Mouse (Mus musculus) midbrain, embryonic 13.5 days (tissue): Measurements from ENCODE around the gene B3gnt9. TPM values are rescaled to one million over a fixed set of nuclear protein-coding genes. Genes with fewer than 3 reads are reported as not detected.

ENCODE experiments used
- ATAC-seq: fragments of 200-750 bp; cut with Nextera tagmentation; 2 replicates; pipeline ENCODE4 v1.8.0; 2017; ENCODE audit warnings: mild to moderate bottlenecking, moderate TSS enrichment, moderate library complexity
- H3K27ac ChIP-seq: fragments of 300-500 bp; sonication (generic); 2 replicates; pipeline ENCODE4 v1.5.1; 2015; ENCODE audit warnings: inconsistent platforms, mild to moderate bottlenecking, moderate library complexity
- H3K27me3 ChIP-seq: fragments of 300-500 bp; sonication (generic); 2 replicates; pipeline ENCODE4 v1.6.1; 2015; ENCODE audit warnings: mild to moderate bottlenecking, inconsistent platforms
- H3K36me3 ChIP-seq: fragments of 300-500 bp; sonication (generic); 2 replicates; pipeline ENCODE4 v1.6.1; 2015; ENCODE audit warnings: mild to moderate bottlenecking, inconsistent platforms
- H3K4me1 ChIP-seq: fragments of 300-500 bp; sonication (generic); replicated peaks from 2 replicates; pipeline ENCODE4 v1.6.1; 2015; ENCODE audit warnings: inconsistent platforms
- H3K4me2 ChIP-seq: fragments of 300-500 bp; sonication (generic); replicated peaks from 2 replicates; pipeline ENCODE4 v1.6.1; 2015; ENCODE audit warnings: moderate library complexity, mild to moderate bottlenecking, inconsistent platforms
- H3K4me3 ChIP-seq: fragments of 300-500 bp; sonication (generic); replicated peaks from 2 replicates; pipeline ENCODE4 v1.5.1; 2015; ENCODE audit warnings: mild to moderate bottlenecking, inconsistent platforms
- H3K9ac ChIP-seq: fragments of 300-500 bp; sonication (generic); replicated peaks from 2 replicates; pipeline ENCODE4 v1.6.1; 2015; ENCODE audit warnings: mild to moderate bottlenecking, inconsistent platforms
- H3K9me3 ChIP-seq: fragments of 300-500 bp; sonication (generic); 2 replicates; pipeline ENCODE4 v1.6.1; 2016; ENCODE audit warnings: mild to moderate bottlenecking, inconsistent platforms
- WGBS: fragments of 180-500 bp; shearing (Covaris S2); methylation state at CpG from one replicate; pipeline ENCODE4 v1.1.7; 2015; 5-methylcytosine and 5-hydroxymethylcytosine counted together
- polyA plus RNA-seq: library from polyadenylated mRNA; unstranded; fragments of >200 nt; fragmentation: Nextera tagmentation; extraction: Ambion mirVana; gene quantifications from 2 replicates; pipeline ENCODE4 v1.2.1, GENCODE M21; 2015

Gene B3gnt9
- polyA plus RNA-seq: 3.6 and 4.2 TPM in 2 replicates

DNA sequence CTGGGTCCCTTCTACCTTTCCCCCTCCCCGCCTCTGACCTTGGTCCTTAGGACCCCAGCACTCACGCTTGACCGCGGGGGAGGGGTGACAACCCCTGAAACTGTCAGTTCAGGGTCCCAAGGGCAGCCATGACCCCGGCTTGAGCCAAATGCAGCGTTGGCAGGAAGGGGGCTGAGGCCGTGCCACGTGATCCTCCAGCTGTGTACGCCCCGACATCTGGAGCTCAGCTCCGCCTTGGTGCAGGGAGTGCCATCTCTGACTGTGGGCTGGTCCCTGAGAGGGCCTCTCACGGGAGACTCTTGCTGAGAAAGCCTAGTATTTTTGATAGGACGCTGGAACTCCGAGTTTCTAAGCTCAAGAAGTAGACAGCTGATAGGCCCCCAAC lies at the start of gene B3gnt9:
Gene B3gnt9, minus strand, starts transcription at position 188 of the 385 bp plus-strand sequence.
- no peak; the same call in 1 of the 2 replicates for ATAC-seq
- under 1% methylated on average over 14 of the region's 14 CpGs for WGBS
- Histone ChIP-seq H3K27ac (no peak within 1 kb of the TSS), H3K4me1 (peaks cover 32% of the 10 kb centered on the region), H3K9ac (peak within 1 kb of the TSS; percentile 74), H3K4me3 (peak within 1 kb of the TSS; percentile 56), H3K36me3 (peaks cover 24% of the 10 kb centered on the region), H3K4me2 (peak within 1 kb of the TSS; percentile 95), H3K9me3 (no peaks in the 10 kb centered on the region), H3K27me3 (peaks cover 54% of the 10 kb centered on the region)

DNA sequence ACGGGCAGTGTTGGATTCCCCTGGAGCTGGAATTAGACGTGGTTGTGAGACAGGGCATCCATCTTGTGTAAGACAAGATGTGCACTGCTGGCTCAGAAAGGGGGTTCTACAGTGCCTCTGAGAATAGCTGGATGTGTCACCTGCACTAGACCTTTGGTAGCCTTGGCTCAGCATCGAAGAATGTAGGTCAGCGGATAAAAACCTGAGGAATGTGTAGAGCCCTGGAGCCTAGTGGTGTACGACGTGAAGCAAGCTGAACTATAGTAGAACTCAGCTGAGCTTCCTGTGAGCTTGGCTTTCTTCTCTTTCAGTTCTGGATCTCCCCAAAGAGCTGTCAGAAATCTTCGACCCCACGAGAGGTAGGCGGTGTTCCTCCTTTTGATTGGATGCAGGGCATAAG lies 48.9 kb upstream of the B3gnt9 start:
- peaks cover 83% of the 10 kb centered on the region for H3K36me3 ChIP-seq
- WGBS: 91% methylated on average over 9 of the region's 9 CpGs
- no peak overlapping the region for H3K4me3 ChIP-seq
- H3K9me3 ChIP-seq: no peaks in the 10 kb centered on the region
- no peak overlapping the region for H3K27ac ChIP-seq
- H3K27me3 ChIP-seq: no peaks in the 10 kb centered on the region
- no peak for ATAC-seq
- H3K9ac ChIP-seq: no peak overlapping the region
- H3K4me1 ChIP-seq: peaks cover 28% of the 10 kb centered on the region
- H3K4me2 ChIP-seq: no peak overlapping the region

DNA sequence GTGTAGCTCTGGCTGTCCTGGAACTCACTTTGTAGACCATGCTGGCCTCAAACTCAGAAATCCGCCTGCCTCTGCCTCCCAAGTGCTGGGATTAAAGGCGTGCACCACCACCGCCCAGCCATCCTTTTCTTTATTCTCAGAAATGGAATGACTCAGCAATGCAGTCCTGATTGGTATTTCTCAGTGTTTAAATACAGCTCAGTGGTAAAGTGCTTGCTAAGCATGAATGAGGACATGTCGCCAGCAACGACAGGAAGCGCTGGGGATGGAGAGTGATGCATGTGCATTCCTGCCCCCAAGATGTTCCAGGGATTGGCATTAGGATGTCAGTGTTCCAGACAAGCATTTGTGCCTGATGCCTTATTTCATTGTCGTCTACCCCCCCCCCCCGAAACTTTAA lies 48.4 kb upstream of the B3gnt9 start:
- WGBS: 88% methylated on average over 8 of the region's 8 CpGs
- H3K9me3 ChIP-seq: no peaks in the 10 kb centered on the region
- H3K27ac ChIP-seq: no peak overlapping the region
- no peak overlapping the region for H3K4me2 ChIP-seq
- H3K36me3 ChIP-seq: peaks cover 80% of the 10 kb centered on the region
- ATAC-seq: no peak
- no peak overlapping the region for H3K4me3 ChIP-seq
- H3K9ac ChIP-seq: no peak overlapping the region
- H3K4me1 ChIP-seq: peaks cover 33% of the 10 kb centered on the region
- no peaks in the 10 kb centered on the region for H3K27me3 ChIP-seq

DNA sequence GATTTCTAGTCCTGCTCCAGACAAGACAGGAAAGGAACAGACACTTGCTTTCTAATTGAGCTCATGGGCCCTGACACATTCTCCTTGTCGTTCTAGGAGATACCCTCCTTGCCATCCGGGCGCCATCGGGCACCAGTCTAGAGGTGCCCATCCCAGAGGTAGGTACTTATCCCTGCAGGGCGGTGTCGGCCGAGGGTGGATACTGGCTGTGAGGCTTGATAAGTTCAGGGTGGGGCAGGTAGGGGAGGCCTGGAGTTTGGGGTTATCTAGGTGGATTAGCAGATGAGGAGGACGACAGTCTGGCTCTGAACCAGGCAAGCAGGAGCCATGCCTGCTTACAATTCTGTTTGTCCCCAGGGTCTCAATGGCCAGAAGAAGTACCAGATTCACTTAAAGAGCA lies 45.0 kb upstream of the B3gnt9 start:
- no peak overlapping the region for H3K4me2 ChIP-seq
- ATAC-seq: no peak
- WGBS: 98% methylated on average over 8 of the region's 8 CpGs
- H3K4me3 ChIP-seq: no peak overlapping the region
- peaks cover 31% of the 10 kb centered on the region for H3K4me1 ChIP-seq
- H3K9ac ChIP-seq: no peak overlapping the region
- H3K9me3 ChIP-seq: no peaks in the 10 kb centered on the region
- H3K36me3 ChIP-seq: peaks cover 59% of the 10 kb centered on the region
- no peaks in the 10 kb centered on the region; the same call in 1 of the 2 replicates for H3K27me3 ChIP-seq
- no peak overlapping the region for H3K27ac ChIP-seq

DNA sequence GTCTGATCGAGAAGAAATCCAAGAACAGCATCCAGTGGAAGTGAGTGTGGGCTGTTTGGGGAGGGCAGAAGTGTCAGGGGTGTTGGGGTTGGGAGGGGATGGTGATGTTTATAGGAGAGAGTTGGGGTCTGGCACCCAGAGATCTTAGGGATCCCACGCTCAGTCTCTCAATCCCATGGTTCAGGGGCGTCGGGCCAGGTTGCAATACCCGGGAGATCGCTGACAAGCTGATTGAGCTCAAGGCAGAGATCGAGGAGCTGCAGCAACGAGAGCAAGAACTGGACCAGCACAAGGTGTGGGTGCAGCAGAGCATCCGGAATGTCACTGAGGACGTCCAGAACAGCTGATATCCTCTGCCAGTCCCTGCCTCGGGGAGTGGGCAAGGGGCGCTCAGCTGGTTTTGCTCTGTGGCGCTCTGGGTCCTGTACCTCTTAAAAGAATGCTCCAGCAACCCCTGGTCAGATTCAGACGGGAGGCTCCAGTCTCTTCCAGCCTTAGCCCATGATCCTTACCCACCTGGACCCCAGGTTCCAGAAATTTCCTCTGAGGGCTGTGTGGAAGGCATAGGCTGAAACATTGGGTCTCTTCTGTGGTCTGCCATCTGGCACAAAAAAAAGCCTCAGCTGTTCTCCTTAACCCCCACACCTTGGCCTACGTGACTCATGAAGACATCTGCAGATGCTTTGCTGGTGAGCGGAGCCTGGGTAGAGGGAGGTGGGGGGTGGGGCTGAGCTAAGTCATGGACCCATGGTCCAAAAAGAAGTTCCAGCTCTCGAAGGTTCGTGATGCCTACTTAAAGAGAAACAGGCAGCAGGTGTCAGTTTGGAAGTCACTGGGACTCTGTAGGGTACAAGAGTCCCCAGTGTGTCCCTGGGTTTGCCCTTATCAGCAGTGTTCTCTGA lies 43.6 kb upstream of the B3gnt9 start:
- no peak for ATAC-seq
- Histone ChIP-seq H3K27ac (no peak overlapping the region), H3K36me3 (peaks cover 45% of the 10 kb centered on the region), H3K27me3 (peaks cover 4% of the 10 kb centered on the region; the same call in 1 of the 2 replicates), H3K9me3 (no peaks in the 10 kb centered on the region), H3K4me1 (peaks cover 23% of the 10 kb centered on the region), H3K9ac (peak overlapping the region; percentile 90), H3K4me2 (peak overlapping the region; percentile 99), H3K4me3 (peak overlapping the region; percentile 88)
- 63% methylated on average over 18 of the region's 18 CpGs for WGBS

DNA sequence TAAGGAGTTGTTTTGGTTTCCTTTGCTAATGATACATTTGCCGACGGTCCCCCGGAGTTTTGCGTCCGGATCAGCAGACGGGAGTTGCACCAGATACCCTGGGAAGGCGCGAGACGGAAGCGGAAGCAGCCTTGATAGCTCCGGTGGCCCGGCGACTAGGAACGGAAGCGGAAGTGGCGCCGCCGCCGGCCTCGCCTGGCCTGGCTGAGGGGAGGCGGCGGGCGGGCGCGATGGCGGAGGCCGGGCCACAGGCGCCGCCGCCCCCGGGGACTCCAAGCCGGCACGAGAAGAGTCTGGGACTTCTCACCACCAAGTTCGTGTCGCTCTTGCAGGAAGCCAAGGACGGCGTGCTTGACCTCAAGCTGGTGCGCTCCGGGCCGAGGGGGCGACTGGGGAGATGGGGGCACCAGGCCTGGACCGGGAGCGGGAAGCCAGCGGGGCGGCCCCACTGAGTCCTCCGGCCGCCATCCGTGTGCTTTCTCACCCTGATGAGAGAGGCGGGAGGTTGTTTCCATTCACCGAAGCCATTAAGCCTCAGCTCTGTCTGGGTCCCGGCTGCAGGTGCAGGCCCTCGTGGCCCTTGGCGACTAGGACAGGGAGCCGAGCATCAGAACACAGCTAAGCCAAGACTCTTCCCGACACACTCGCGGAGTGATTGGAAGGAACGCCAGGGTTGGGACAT lies 42.7 kb upstream of the B3gnt9 start, which contains the start of gene E2f4:
Gene E2f4, plus strand, starts transcription at position 153 of the 682 bp plus-strand sequence.
- Histone ChIP-seq H3K4me2 (peak within 1 kb of the TSS; percentile 99), H3K4me3 (peak within 1 kb of the TSS; percentile 88), H3K36me3 (peaks cover 36% of the 10 kb centered on the region), H3K9me3 (no peaks in the 10 kb centered on the region), H3K9ac (peak within 1 kb of the TSS; percentile 90), H3K27me3 (peaks cover 11% of the 10 kb centered on the region; the same call in 1 of the 2 replicates), H3K4me1 (peaks cover 23% of the 10 kb centered on the region), H3K27ac (peak within 1 kb of the TSS; percentile 15; the same call in 1 of the 2 replicates)
- peak; percentile 92 for ATAC-seq
- under 1% methylated on average over 58 of the region's 58 CpGs for WGBS

DNA sequence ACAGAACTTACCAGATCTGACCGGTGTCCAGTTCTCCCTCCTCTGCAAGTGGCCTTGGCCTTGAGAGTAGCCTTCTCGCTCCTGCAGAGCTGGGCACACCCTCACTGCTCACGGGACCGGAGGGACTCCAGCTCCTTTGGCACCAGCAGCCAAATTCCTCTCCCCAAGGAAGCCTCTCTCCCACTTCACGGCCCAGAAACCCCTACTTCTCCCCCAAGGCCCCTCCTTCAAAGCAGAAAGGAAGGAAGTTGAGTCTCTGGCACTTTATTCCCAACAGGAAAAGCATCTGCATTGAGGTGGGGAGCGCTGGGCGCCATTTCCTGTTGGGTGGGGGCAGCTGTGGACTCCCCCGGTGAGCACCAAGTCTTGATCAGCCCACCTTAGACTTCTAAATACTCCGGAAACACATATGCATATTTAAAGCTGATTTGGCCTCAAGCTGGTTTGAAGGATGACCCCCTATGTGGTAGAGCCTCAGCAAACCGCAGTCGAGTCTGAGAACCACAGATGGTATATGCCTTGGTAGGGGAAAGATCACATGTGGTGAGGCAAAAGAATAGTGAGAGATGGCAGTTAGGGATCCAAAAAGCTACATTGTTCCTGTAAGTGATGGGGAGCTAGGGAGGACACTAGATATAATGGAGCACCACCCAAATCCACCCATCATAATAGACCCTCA lies 41.1 kb upstream of the B3gnt9 start, which contains the start of gene Exoc3l:
Gene Exoc3l, minus strand, starts transcription at position 207 of the 679 bp plus-strand sequence.
- no peak within 1 kb of the TSS for H3K27ac ChIP-seq
- H3K4me1 ChIP-seq: peaks cover 23% of the 10 kb centered on the region
- no peaks in the 10 kb centered on the region for H3K9me3 ChIP-seq
- no peak for ATAC-seq
- H3K36me3 ChIP-seq: peaks cover 21% of the 10 kb centered on the region
- peak within 1 kb of the TSS; percentile 90 for H3K9ac ChIP-seq
- peak within 1 kb of the TSS; percentile 99 for H3K4me2 ChIP-seq
- H3K4me3 ChIP-seq: peak within 1 kb of the TSS; percentile 88
- 72% methylated on average over 11 of the region's 11 CpGs for WGBS
- H3K27me3 ChIP-seq: peaks cover 11% of the 10 kb centered on the region; the same call in 1 of the 2 replicates

DNA sequence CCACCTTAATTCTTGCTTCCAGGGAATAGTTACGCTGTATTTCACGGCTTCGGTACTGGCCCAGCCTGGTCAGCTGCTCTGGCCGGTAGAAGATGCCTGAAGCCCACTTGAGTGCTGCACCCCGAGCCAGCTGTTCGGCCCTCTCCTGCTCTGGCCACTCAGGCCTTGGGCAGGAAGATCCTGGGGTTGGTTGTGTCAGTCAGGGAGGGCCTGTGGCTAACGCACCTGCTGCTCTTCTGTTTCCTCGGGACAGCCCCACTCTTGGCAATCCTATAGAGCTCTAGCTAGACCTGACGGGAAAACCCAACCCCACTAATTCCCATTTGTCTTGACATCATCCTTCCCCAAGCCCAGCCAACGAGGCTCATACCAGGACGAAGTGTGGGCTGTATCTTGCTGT lies 40.3 kb upstream of the B3gnt9 start:
- ATAC-seq: no peak
- Histone ChIP-seq H3K4me3 (peak overlapping the region; percentile 6; the same call in 1 of the 2 replicates), H3K9me3 (no peaks in the 10 kb centered on the region), H3K27me3 (peaks cover 17% of the 10 kb centered on the region), H3K4me2 (0 out of 2 replicates have a peak overlapping the region, but pooled peaks have one; percentile 5), H3K27ac (no peak overlapping the region), H3K36me3 (peaks cover 13% of the 10 kb centered on the region), H3K9ac (no peak overlapping the region; the same call in 1 of the 2 replicates), H3K4me1 (peaks cover 31% of the 10 kb centered on the region)
- 71% methylated on average over 11 of the region's 11 CpGs for WGBS

DNA sequence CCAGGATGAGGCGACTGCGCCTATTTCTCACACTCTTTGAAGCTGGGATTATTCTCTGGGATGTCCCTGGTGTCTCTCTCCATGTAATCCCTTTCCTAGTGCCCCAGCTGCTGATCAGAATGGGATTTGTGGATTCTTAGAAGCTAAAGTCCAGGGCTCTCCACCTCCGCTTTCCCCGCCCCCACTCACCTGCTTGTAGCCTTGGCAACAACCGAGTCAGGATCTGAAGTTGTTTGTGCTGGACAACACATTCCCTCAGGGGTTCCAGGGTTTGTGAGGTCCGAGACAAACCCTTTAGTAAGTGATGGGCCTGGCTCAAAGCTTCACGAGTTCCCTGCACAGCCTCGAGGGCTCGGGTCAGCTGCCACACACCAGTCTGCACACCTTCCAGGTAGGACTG lies 39.8 kb upstream of the B3gnt9 start:
- no peak for ATAC-seq
- peaks cover 20% of the 10 kb centered on the region for H3K27me3 ChIP-seq
- H3K27ac ChIP-seq: no peak overlapping the region
- no peak overlapping the region for H3K4me3 ChIP-seq
- peaks cover 36% of the 10 kb centered on the region for H3K4me1 ChIP-seq
- 0 out of 2 replicates have a peak overlapping the region, but pooled peaks have one; percentile 5 for H3K4me2 ChIP-seq
- 0 out of 2 replicates have a peak overlapping the region, but pooled peaks have one; percentile 19 for H3K9ac ChIP-seq
- peaks cover 8% of the 10 kb centered on the region for H3K36me3 ChIP-seq
- 57% methylated on average over 9 of the region's 9 CpGs for WGBS
- H3K9me3 ChIP-seq: no peaks in the 10 kb centered on the region

DNA sequence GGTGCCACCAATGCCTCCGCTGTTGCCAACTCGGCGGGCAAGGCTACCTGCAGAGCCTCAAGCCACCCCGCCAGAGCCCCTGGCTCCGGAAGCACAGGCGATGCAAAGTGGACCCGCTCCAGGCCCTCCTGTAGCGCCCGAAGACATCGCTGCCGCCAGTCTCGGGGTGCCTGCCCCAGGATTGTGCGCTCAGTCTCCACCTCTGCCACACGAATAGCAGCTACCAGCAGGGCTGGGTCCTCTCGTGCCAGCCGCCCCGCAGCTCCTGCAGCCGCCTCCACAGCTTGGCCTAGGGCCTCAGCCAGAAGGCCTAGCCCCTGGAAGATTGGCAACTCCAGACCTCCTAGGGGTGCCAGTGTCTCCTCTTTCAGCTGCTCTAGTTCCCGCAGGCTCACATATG lies 38.5 kb upstream of the B3gnt9 start:
- WGBS: 74% methylated on average over 19 of the region's 19 CpGs
- peaks cover 20% of the 10 kb centered on the region for H3K27me3 ChIP-seq
- no peak for ATAC-seq

DNA sequence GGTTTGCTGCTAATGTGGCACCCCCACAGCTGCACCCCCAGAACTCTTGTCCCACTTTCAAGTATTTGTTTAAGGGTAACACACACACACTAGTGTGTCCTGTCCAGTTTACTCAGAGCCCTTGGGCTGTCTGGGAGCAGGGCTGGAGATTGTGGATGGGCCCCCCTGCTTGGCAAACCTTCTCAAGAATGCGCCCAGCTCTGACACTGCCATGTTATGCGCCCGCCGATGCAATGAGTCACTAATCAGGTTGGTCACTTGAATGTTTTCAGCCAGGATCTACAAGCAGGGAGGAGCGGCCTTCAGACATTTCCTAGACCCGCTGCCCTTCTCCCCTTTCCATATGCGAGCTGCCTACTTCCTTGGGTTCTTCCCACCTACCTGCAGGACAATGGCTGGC lies 37.5 kb upstream of the B3gnt9 start:
- Histone ChIP-seq H3K4me1 (peaks cover 35% of the 10 kb centered on the region), H3K4me3 (no peak overlapping the region), H3K27me3 (peaks cover 20% of the 10 kb centered on the region), H3K4me2 (no peak overlapping the region), H3K9me3 (no peaks in the 10 kb centered on the region), H3K27ac (no peak overlapping the region), H3K36me3 (no peaks in the 10 kb centered on the region), H3K9ac (no peak overlapping the region)
- ATAC-seq: no peak
- 93% methylated on average over 7 of the region's 7 CpGs for WGBS

More for the DNA sequence above, 38.5 kb upstream of the B3gnt9 start:
- Histone ChIP-seq H3K9ac (peak overlapping the region; percentile 32; the same call in 1 of the 2 replicates), H3K27ac (no peak overlapping the region), H3K9me3 (no peaks in the 10 kb centered on the region), H3K4me2 (no peak overlapping the region), H3K4me1 (peaks cover 31% of the 10 kb centered on the region), H3K4me3 (no peak overlapping the region), H3K36me3 (no peaks in the 10 kb centered on the region; the same call in 1 of the 2 replicates)
